Mouse (Mus musculus) embryonic fibroblast, embryonic 13.5 days (primary cell): Measurements from ENCODE around the gene Eri3.

Experiments
- CTCF ChIP-seq: IDR thresholded peaks from 2 replicates; pipeline ENCODE4 v1.5.1; 2011; ENCODE audit warnings: mild to moderate bottlenecking, control low read depth, low read length, moderate library complexity, borderline replicate concordance; ENCODE audit not compliant: insufficient read depth
- POLR2A ChIP-seq: IDR thresholded peaks from 2 replicates; pipeline ENCODE4 v1.6.1; 2011; ENCODE audit warnings: low read depth, mild to moderate bottlenecking, control low read depth, low read length, moderate library complexity

- TF ChIP-seq CTCF (no peak), POLR2A (no peak)
Observed at GRCm38 (mm10) chr4:117624660-117625059, 74.5 kb downstream of the Eri3 start.
